Mouse (Mus musculus) liver, embryonic 12.5 days (tissue): Measurements from ENCODE around the gene Pafah1b3. TPM values are rescaled to one million over a fixed set of nuclear protein-coding genes. Genes with fewer than 3 reads are reported as not detected.
"Not testable (repeated sequence)": the region's sequence is repeated elsewhere in the genome, so short reads cannot be mapped to it uniquely, and the experiment has no call there.

ENCODE experiments used
- ATAC-seq: fragments of 200-750 bp; cut with Nextera tagmentation; 2 replicates; pipeline ENCODE4 v1.8.0; 2017; ENCODE audit warnings: moderate number of reproducible peaks, mild to moderate bottlenecking, moderate library complexity
- H3K27ac ChIP-seq: fragments of 300-500 bp; sonication (generic); 2 replicates; pipeline ENCODE4 v1.5.1; 2016; ENCODE audit warnings: mild to moderate bottlenecking
- H3K27me3 ChIP-seq: fragments of 300-500 bp; sonication (generic); replicated peaks from 2 replicates; pipeline ENCODE4 v1.6.1; 2016; ENCODE audit warnings: mild to moderate bottlenecking, moderate library complexity
- H3K36me3 ChIP-seq: fragments of 300-500 bp; sonication (generic); 2 replicates; pipeline ENCODE4 v1.6.1; 2016; ENCODE audit warnings: mild to moderate bottlenecking, moderate library complexity
- H3K4me1 ChIP-seq: fragments of 300-500 bp; sonication (generic); 2 replicates; pipeline ENCODE4 v1.6.1; 2016
- H3K4me2 ChIP-seq: fragments of 300-500 bp; sonication (generic); 2 replicates; pipeline ENCODE4 v1.6.1; 2016; ENCODE audit warnings: mild to moderate bottlenecking, moderate library complexity
- H3K4me3 ChIP-seq: fragments of 300-500 bp; sonication (generic); 2 replicates; pipeline ENCODE4 v1.5.1; 2016; ENCODE audit warnings: mild to moderate bottlenecking, moderate library complexity
- H3K9ac ChIP-seq: fragments of 300-500 bp; sonication (generic); 2 replicates; pipeline ENCODE4 v1.6.1; 2016; ENCODE audit warnings: mild to moderate bottlenecking, moderate library complexity
- H3K9me3 ChIP-seq: fragments of 300-500 bp; sonication (generic); replicated peaks from 2 replicates; pipeline ENCODE4 v1.6.1; 2016; ENCODE audit warnings: mild to moderate bottlenecking, moderate library complexity
- WGBS: fragments of 180-500 bp; shearing (Covaris S2); methylation state at CpG from one replicate; pipeline ENCODE4 v1.1.7; 2016; ENCODE audit not compliant: insufficient replicate concordance; 5-methylcytosine and 5-hydroxymethylcytosine counted together
- polyA plus RNA-seq: library from polyadenylated mRNA; unstranded; fragments of >200 nt; fragmentation: Nextera tagmentation; extraction: Ambion mirVana; gene quantifications from 2 replicates; pipeline ENCODE4 v1.2.1, GENCODE M21; 2016

The Pafah1b3 gene
- polyA plus RNA-seq, result 44.1 and 51.0 TPM in 2 replicates

- WGBS, result under 1% methylated on average over 52 of the region's 52 CpGs
- peaks cover 27% of the 10 kb centered on the region for H3K36me3 ChIP-seq
- H3K27me3 ChIP-seq, result peaks cover 2% of the 10 kb centered on the region
- peak within 1 kb of the TSS; percentile 79 for H3K9ac ChIP-seq
- peak within 1 kb of the TSS; percentile 80 for H3K27ac ChIP-seq
- H3K4me1 ChIP-seq, result peaks cover 29% of the 10 kb centered on the region
- H3K4me3 ChIP-seq, result peak within 1 kb of the TSS; percentile 71
- no peaks in the 10 kb centered on the region for H3K9me3 ChIP-seq
- peak; percentile 80 for ATAC-seq
- peak within 1 kb of the TSS; percentile 98 for H3K4me2 ChIP-seq
These were observed at the start of gene Pafah1b3 for GRCm38 (mm10) chr7:25297454-25298325. Gene Pafah1b3 (minus strand): TSS chr7:25297986.

DNA sequence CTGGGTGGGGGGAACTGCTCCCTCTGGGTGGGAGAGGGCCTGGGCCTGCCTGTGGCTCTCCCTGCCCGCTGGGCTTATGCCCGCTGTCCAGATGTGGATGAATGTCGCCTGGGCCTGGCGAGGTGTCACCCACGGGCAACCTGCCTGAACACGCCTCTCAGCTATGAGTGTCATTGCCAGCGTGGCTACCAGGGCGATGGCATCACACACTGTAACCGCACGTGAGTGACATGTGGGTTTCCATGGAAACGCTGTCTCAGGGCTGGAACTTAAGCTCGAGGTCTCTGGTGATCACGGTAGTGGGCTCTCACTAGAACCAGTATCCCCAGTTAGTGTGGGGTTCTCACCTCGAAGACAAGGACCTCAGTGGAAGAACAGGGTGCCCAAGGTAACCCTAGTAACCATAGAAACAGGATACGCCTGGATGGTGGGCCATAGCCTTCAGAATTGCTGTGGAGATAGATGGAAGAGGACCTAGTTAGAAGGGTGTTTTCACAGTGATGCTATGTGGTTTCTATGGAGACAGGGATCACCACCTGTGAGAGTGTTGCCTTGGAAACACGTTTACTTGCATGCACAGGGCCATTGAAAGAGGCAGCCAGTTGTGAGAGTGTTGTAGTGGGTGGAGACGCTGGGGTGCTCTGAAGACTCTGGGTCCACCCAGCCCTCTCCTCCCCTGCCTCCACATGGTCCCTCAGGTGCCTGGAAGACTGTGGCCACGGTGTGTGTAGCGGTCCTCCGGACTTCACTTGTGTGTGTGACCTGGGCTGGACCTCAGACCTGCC lies 43.4 kb upstream of the Pafah1b3 start:
- Histone ChIP-seq H3K4me1 (no peaks in the 10 kb centered on the region), H3K27ac (no peak overlapping the region), H3K27me3 (no peaks in the 10 kb centered on the region), H3K9ac (no peak overlapping the region), H3K36me3 (no peaks in the 10 kb centered on the region), H3K4me3 (no peak overlapping the region), H3K4me2 (no peak overlapping the region), H3K9me3 (no peaks in the 10 kb centered on the region)
- 75% methylated on average over 20 of the region's 20 CpGs for WGBS
- ATAC-seq, result no peak

- Histone ChIP-seq H3K4me3 (no peak overlapping the region), H3K4me2 (no peak overlapping the region), H3K27ac (no peak overlapping the region), H3K9ac (no peak overlapping the region), H3K4me1 (no peaks in the 10 kb centered on the region), H3K9me3 (no peaks in the 10 kb centered on the region), H3K27me3 (no peaks in the 10 kb centered on the region), H3K36me3 (0 out of 2 replicates have a peak, but pooled peaks cover 4% of the 10 kb centered on the region)
- no peak for ATAC-seq
- 75% methylated on average over 9 of the region's 9 CpGs for WGBS
These were observed 41.5 kb upstream of the Pafah1b3 start for GRCm38 (mm10) chr7:25339329-25339728.

DNA sequence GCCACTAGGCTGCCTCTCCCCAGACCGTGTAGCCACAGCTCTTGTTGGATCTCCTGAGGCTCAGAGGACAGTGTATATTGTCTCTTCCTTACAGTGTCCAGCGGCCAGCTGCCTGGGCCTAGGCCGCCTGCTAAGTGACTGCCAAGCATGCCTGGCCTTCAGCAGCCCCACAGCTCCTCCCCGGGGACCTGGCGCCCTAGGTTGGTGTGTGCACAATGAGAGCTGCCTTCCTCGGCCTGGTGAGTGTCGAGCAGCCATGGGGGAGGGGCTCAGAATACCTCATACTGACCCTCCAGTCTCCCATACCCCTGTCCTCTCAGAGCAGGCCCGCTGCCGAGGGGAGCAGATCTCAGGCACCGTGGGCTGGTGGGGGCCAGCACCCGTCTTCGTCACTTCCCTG lies 36.7 kb upstream of the Pafah1b3 start:
- Histone ChIP-seq H3K9me3 (no peaks in the 10 kb centered on the region), H3K4me3 (no peak overlapping the region), H3K27me3 (no peaks in the 10 kb centered on the region), H3K9ac (no peak overlapping the region), H3K4me1 (no peaks in the 10 kb centered on the region), H3K27ac (no peak overlapping the region), H3K4me2 (no peak overlapping the region), H3K36me3 (0 out of 2 replicates have a peak, but pooled peaks cover 4% of the 10 kb centered on the region)
- 78% methylated on average over 12 of the region's 12 CpGs for WGBS
- no peak for ATAC-seq

- Histone ChIP-seq H3K4me3 (no peak overlapping the region), H3K27me3 (no peaks in the 10 kb centered on the region), H3K4me1 (no peaks in the 10 kb centered on the region), H3K9me3 (no peaks in the 10 kb centered on the region), H3K4me2 (no peak overlapping the region), H3K27ac (no peak overlapping the region), H3K36me3 (0 out of 2 replicates have a peak, but pooled peaks cover 4% of the 10 kb centered on the region), H3K9ac (no peak overlapping the region)
- 45% methylated on average over 16 of the region's 16 CpGs for WGBS
- ATAC-seq, result peak; percentile 70
These were observed 36.0 kb upstream of the Pafah1b3 start for GRCm38 (mm10) chr7:25333596-25334307.

- H3K27me3 ChIP-seq, result no peaks in the 10 kb centered on the region
These were observed 28.4 kb upstream of the Pafah1b3 start for GRCm38 (mm10) chr7:25326233-25326632.

DNA sequence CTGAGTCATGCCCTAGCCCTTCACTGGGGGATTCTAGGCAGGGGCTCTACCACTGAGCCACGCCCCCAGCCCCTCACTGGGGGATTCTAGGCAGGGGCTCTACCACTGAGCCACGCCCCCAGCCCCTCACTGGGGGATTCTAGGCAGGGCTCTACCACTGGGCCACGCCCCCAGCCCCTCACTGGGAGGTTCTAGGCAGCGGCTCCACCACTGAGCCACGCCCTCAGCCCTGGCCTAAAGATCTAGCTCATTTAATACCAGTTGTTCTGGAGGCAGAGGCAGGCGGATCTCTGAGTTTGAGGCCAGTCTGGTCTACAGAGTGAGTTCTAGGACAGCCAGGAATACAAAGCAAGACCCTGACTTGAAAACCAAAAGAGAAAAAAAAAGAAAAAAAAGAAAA lies 27.6 kb upstream of the Pafah1b3 start:
- H3K4me3 ChIP-seq, H3K27ac ChIP-seq, H3K4me2 ChIP-seq, H3K27me3 ChIP-seq, H3K9ac ChIP-seq, H3K9me3 ChIP-seq, H3K4me1 ChIP-seq, H3K36me3 ChIP-seq, ATAC-seq: not testable (repeated sequence)
- 68% methylated on average over 6 of the region's 6 CpGs for WGBS

More at GRCm38 (mm10) chr7:25326233-25326632, 28.4 kb upstream of the Pafah1b3 start:
- no peak for ATAC-seq
- no peaks in the 10 kb centered on the region for H3K36me3 ChIP-seq
- no peak overlapping the region for H3K27ac ChIP-seq
- no peak overlapping the region for H3K4me2 ChIP-seq
- 68% methylated on average over 8 of the region's 8 CpGs for WGBS
- peaks cover 7% of the 10 kb centered on the region; the same call in 1 of the 2 replicates for H3K4me1 ChIP-seq
- H3K9me3 ChIP-seq, result no peaks in the 10 kb centered on the region
- H3K4me3 ChIP-seq, result no peak overlapping the region
- no peak overlapping the region for H3K9ac ChIP-seq

DNA sequence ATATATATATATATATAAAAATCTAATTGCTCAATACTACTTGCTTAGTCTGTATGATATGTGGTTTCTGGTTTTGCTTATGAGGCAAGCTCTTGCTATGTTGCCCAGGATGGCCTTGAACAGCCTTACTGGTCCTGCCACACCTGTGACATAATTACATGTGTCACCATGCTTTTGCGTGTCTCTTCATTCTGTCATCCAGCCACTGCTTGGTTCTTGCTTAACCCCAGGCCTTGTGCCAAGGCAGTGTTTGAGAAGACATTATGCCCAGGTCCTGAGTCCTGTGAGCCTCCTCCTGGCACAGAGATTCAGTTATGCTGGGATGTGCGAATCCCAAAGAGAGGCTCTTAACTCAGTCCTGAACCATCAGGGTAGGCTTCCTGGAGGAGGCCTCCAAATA lies 25.4 kb upstream of the Pafah1b3 start:
- Histone ChIP-seq H3K36me3 (no peaks in the 10 kb centered on the region), H3K9me3 (no peaks in the 10 kb centered on the region), H3K4me3 (no peak overlapping the region), H3K9ac (no peak overlapping the region), H3K27me3 (no peaks in the 10 kb centered on the region), H3K27ac (no peak overlapping the region), H3K4me1 (peaks cover 7% of the 10 kb centered on the region; the same call in 1 of the 2 replicates), H3K4me2 (no peak overlapping the region)
- no peak for ATAC-seq
- WGBS, result 82% methylated on average over 2 of the region's 2 CpGs

- Histone ChIP-seq H3K9ac (no peak overlapping the region), H3K36me3 (no peaks in the 10 kb centered on the region), H3K27ac (no peak overlapping the region), H3K4me3 (no peak overlapping the region), H3K4me1 (peaks cover 16% of the 10 kb centered on the region), H3K9me3 (no peaks in the 10 kb centered on the region), H3K27me3 (peaks cover 5% of the 10 kb centered on the region), H3K4me2 (no peak overlapping the region)
- ATAC-seq, result no peak
- WGBS, result 43% methylated on average over 6 of the region's 6 CpGs
These were observed 24.3 kb upstream of the Pafah1b3 start for GRCm38 (mm10) chr7:25322058-25322484.

- no peak for ATAC-seq
- WGBS, result 21% methylated on average over 21 of the region's 21 CpGs
- Histone ChIP-seq H3K9me3 (no peaks in the 10 kb centered on the region), H3K4me3 (peak overlapping the region; percentile 67), H3K27ac (peak overlapping the region; percentile 5), H3K9ac (peak overlapping the region; percentile 74), H3K36me3 (no peaks in the 10 kb centered on the region), H3K27me3 (peaks cover 50% of the 10 kb centered on the region), H3K4me1 (peaks cover 36% of the 10 kb centered on the region), H3K4me2 (peak overlapping the region; percentile 90)
These were observed 19.7 kb upstream of the Pafah1b3 start for GRCm38 (mm10) chr7:25317446-25317999.
